Mouse (Mus musculus): Measurements from ENCODE around the gene Lsm10.

DNA sequence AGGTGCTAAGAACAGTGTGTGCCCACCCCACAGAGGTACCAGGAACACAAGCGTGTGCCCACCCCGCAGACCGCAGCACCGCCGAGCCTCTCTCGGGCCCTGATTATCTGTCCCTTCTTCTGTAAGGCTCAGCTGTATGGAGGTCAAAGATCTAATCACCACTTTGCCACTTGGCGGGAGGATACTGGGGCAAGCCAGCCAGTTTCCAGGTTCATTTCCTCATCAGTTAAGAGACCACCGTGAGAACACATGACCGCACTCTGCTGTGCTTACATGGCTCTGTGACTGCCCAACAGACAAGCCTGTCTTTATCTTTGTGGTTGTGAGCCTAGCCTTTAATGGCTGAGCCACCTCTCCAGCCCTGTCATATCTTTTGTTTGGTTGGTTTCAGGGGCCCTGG lies 13.4 kb upstream of the Lsm10 start:
- TF ChIP-seq CTCF (IDR thresholded peaks at IDR 0.05; ENCODE audit: low read depth) = no peak
- no peak for TF ChIP-seq EP300 (optimal IDR thresholded peaks at IDR 0.05)

Data from stomach, postnatal 0 days (tissue).